Mouse (Mus musculus) B cell, adult 2 months (primary cell): ENCODE measurements at regions not wholly inside any gene's neighbourhood (a gene's known extent, or its start where the extent isn't known, plus 50 kb on each side); places are given as distances from the start of the nearest gene placed in this dataset.
A peak's percentile ranks its signal among the peaks of the same experiment; 100 is the strongest.

Experiments used
- DNase-seq, 2 experiments: peaks; one replicate each; pipeline ENCODE4 v3.0.0; 2022

DNA sequence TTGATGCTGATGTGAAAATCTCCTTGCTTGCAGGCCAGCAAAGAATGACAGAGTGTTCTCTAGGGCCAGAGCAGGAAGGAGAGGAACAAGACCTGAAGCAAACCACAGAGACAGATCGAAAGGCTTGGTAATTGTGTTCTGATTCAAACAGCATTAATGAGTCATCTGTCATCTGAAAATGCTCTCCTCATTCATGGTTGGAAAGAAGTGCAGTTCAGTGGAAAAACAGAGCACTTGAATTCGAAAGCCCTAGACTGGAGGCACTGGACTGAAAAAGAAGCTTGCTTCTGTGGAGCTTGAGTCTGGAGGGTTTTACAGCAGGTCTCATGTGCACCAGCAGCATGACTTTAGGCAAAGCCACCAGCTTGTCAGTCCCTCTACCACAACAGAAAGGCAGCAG, 374.3 kb upstream of the B430305J03Rik start:
- DNase-seq = no peak

- no peak for DNase-seq
Measured at GRCm38 (mm10) chr3:61738528-61738927, 372.8 kb upstream of the B430305J03Rik start.

DNA sequence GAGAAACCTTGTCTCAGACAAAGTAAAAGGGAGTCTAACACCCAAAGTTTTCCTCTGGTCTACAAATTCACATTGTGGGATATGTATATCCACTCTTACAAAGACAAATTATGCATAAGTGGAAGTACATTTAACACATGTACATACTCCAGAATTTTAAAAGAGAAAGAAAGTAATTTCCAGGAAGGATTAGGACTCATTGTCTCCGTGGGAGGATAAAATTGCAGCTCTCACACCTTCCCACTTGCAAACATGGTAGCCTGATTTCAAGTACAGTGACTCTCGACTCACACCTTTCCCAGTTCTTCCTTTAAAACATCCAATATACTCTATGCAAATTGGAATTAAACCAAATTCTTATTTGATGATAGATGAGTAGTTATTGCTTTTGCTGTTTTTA, 351.0 kb upstream of the B430305J03Rik start:
- no peak for DNase-seq

DNA sequence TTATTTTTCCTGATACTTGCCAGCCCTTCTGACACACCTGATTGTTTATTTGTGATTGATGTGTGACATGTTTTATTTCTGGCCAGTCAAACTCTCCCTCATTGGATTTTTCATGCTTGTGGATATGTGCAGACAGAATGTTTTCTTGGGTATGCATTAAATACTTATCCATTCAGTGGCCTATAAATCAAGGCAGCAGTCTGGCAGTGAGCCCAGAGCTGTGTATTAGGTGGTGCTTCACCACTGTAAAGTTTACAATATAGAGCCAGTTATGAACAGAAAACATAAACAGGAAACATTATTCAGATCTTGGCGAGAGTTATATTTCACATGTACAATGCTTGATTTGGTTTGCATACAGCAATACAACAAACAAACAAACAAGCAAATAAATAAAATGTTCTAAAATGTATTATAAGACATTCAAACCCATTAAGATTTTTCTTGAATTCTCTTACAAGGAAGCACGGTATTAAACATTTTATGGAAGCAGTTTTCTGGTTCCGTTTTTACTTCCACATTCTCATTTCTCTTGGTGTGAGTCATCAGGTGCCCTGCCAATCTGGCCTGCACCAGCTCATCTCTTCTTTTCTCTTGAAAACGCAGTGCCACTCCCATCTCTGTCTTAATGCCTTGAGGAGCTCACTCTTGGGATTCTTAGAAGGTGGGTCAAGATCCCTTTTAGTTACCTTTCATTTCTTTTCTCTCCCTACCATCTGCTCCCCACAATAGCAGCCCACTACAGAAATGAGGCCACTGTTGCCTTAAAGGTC, 322.4 kb upstream of the B430305J03Rik start:
- DNase-seq = no peak

- DNase-seq = peak in 1 of 2 experiments; percentile 23
Measured at GRCm38 (mm10) chr3:61670874-61671273, 305.1 kb upstream of the B430305J03Rik start.

DNA sequence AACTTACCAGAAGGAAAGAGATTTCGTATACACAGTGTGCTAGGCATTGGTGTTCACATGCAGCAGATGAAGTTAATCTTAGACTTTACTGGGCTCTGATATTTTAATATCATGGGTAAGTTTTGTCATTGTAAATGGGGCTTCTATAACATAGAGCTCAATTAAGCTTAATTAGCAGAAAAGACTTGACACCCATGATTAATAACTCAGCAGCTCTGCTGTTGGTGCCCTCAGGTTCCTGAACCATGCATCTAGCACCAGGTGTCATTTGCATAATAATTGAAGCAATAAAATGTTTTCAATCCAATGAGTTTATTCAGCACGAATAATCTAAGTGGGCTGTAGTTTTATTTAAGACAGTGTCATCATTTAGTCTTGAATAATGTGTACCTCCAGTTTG, 290.4 kb upstream of the B430305J03Rik start:
- DNase-seq = no peak

GRCm38 (mm10) chr3:61628535-61628934, 262.8 kb upstream of the B430305J03Rik start:
- DNase-seq = no peak

DNA sequence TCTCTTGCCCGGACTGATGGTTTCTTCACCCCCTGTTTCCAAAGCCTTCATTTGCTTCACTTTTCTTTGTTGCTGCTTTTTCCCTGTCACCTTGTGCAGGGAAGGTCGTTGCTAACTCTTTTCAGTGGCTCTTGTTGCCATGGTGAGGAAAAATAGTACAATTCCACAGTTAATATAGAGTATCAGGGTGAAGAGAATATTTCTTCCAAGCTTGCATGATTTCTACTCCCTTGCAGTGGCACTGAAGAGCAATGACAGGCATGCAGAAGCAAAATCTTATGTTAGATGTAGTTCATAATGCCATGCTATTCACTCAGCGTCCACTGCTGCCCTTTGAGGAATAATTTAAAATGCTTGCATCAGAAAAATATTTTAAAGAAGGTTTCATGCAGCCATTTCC, 262.3 kb upstream of the B430305J03Rik start:
- DNase-seq = no peak

DNA sequence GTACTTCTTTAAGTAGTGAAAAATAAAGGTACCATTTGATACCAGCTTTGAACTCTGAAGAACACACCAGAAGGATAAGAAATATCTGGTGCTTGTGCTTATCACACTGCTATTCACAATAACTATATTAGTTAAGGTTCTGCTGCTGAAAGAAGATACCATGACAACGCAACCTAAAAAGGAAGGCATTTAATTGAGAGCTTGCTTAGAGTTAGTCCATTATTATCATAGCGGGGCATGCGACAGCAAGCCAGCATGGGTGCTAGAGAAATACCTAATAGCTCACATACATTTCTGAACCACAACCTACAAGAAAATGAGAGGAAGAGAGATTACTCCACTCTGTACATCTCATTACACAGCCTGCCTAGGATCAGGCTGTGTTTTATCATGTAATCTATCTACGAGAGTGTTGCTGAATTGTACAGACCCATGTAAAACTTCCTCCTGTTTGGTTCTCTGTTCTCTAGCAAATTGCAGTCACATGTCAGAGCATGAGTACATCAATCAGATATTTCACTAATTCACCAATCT, 258.3 kb upstream of the B430305J03Rik start:
- no peak for DNase-seq

DNA sequence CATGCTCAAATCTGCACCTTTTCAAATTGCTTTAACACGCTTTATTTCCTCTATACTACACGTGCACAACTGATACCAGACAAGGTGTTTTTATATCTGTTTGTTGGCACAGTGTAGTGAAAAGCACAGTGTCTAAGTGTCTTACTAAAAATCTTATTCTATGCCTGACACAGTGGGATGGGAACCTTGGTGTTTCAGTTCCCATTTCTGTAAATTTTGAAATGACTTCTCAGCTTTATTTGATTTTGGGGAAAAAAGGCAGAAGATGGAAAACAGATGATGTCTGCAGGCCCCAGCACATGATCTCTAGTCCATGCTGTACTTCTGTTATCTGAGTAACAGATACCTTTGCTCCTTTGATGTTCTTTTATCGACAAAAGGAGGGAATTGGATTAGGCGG, 239.7 kb upstream of the B430305J03Rik start:
- DNase-seq = no peak

GRCm38 (mm10) chr3:61602891-61603290, 237.1 kb upstream of the B430305J03Rik start:
- DNase-seq = no peak

- DNase-seq = no peak
Measured at GRCm38 (mm10) chr3:61595574-61595973, 229.8 kb upstream of the B430305J03Rik start.

- no peak for DNase-seq
Measured at GRCm38 (mm10) chr3:61592342-61592741, 226.6 kb upstream of the B430305J03Rik start.

DNA sequence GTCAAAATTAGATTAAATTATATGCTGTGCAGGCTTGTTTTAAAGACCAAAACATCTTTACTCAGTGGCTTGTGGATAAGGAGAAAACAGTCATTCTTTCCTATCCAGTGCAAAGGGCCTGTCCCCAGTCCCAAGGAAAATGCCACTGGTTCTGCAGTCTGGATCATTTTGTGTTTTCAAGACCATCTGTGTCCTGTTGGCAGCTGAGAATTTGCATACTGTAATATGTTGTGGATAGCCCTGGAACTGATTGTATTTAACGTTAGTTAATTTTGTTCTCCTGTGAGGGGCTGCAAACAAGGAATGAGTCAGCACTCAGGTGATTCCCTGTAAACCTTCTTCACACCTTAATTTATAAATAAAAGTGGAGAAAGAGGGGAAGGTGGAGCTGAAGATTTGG, 217.9 kb upstream of the B430305J03Rik start:
- no peak for DNase-seq

DNA sequence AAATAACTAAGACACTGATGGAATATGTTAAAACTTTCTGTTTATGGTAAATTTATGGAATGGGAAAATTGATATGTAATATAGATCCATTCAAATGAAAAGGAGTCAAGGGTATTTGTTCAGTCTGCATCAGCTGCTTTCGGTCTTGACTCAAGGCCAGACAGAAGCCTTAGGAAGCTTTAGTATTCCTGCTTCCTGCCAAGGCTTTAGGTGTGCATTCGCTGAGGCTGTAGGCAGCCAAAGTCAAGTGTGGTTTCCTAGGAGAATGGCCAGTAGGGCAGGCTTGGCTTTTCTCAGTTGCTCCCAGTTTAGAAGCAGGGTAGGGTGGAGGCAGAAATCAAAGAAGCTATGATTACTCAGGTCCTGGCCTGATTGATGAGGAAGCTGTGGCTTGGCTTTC, 217.2 kb upstream of the B430305J03Rik start:
- no peak for DNase-seq

DNA sequence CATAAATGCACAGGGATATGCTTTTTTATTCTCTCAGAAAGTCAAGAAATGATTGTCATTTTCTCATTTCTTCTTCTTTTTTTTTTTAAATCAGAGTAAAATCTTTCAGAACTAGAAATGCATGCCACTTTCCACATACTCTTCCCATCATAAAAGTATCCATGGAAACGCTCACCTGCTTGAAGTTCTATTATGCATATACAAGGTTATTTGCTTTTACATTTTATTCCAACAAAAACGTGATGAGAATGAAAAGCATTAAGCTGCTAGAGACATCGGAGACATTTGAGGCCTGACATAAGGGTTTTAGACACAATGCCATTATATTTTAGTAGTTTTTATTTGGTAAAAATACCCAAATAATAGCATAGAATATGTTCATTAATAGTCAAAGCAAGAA, 214.5 kb upstream of the B430305J03Rik start:
- no peak for DNase-seq

DNA sequence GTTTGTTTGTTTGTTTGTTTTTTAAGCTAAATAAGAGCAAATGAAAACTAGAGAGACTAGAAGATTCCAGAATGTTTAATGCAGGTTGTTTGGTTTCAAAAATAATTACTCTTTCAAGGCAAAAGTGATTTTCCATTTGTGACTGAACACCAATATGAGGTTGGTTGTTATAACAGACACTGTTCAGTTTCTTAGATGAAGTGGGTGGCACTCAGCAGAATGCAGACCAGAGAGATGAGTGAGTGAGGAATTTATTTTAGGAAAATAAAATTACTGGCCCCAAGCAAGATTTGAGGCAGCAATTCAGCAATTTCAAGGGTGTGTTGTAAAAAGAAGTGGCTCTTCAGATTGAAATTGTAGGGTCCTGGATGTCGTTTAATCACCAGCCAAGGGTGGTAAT, 171.4 kb upstream of the B430305J03Rik start:
- no peak for DNase-seq

DNA sequence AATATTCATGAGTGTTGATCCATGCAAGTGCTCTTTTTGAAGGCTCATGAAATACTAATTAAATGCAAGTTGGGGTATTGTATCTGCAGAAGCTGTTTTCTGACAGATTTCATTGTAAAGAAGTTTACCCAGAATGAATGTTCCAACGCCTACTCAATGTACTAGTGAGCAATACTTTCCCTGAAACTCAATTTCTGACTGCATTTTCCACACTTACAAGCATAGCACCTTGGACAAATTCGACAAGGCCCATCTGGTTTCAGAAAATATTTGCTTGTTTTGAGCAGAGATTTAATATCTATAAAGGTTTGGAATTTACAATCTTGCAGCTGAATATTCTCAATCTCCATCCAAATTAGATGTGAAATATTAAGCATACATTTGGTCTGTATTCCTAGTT, 170.0 kb upstream of the B430305J03Rik start:
- no peak for DNase-seq

DNA sequence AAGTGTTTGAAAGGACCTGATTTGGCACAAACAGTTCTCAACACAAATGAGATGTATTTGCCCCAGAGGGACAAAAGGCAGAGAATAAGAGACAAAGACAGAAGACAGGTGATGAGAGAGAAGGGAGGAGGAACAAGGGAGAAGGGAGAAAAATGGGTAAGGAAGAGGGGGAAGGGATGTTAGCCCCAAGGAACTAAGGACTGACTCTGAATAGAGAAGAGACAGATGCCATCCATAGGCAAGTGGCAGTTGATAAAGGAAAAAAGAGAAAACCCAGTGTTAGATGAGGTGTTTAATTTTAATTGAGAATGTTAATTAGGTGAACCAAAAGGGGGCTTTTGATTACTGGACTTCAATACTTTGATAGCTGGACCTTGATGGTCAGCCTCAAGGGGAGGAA, 137.4 kb upstream of the B430305J03Rik start:
- no peak for DNase-seq

DNA sequence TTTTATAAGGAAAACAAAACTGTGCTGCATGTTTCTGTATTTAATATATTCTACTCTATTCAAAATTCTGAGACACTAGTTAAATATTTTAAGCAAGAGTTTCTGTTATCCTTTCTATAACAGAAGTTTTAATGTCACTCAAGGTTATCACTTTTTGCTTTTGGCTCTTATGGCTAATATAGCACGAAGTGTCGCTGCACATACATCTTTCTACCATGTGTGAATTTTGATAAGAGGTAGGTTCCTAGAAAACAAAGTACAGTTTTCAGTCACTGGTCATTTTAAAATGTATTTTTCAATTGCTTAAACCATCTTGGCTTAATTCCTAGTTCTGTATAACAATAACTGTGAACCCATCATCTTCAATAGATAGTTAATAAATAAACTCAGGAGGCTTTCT, 129.1 kb upstream of the B430305J03Rik start:
- DNase-seq = no peak

- no peak for DNase-seq
Measured at GRCm38 (mm10) chr3:61486808-61487389, 121.1 kb upstream of the B430305J03Rik start.

- no peak for DNase-seq
Measured at GRCm38 (mm10) chr3:61478861-61479584, 113.3 kb upstream of the B430305J03Rik start.

- DNase-seq = no peak
Measured at GRCm38 (mm10) chr3:61475018-61475417, 109.3 kb upstream of the B430305J03Rik start.

DNA sequence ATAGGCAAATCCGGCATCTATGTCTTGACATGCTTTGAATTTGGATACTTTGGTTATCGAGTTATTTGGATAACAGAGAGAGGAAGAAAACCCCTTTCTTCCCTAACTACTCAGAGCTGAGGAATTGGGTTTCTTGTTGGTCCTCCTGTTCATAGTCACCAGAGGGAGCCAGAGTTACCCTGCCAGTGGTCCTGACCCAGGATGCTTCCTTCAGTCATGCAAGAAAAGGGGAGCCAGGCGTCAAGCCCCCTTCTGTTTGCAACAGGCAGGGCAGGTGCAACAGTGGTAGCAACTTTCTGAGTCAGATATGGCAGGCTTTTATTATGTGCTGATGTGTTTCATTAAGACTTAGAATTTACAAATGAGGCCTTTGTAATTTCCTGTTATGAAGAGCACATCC, 101.4 kb upstream of the B430305J03Rik start:
- DNase-seq = peak; percentile 12 to 30
